22 mouse cellular contexts compared by ENCODE assay signal in the genomic region with DNA sequence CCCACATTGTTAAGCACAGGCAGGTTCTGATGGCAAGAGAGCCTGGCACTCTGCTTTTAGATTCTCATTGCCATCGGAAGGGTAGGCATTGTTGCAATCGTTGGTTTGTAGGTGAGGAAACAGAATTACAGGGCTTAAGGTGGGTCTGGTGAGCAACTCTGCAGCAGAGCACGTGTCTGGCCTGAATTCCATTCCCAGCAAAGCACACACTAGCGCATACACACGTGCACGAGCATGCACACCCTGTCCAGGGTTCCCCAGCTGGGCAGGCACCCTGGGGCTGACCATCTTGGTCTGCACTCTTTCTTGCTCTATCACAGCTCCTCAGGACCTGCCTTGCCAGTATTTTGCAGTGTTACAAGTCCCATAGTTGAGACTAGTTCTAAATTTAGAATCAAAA. TPM values are rescaled to one million over a fixed set of nuclear protein-coding genes. Genes with fewer than 3 reads are reported as not detected.
DNase-seq lines count a peak whose midpoint lies in the region; ATAC-seq lines count a peak whose summit lies in the region.
"Had no signal": no experiment of that assay in that cellular context is flagged by ENCODE, and none has a peak within 500 bp of the region (broad histone marks: within the 10 kb centered on the region; RNA-seq: fewer than 3 reads in every experiment).

No protein-coding gene starts in this region.

- no peak overlapping the region for H3K9ac ChIP-seq in heart, embryonic 11.5 days (ENCODE audit: low read depth, low read length)
- H3K9ac ChIP-seq in heart, embryonic 15.5 days, result no peak overlapping the region
- H3K9ac ChIP-seq in liver, embryonic 13.5 days, result no peak overlapping the region
- no peak overlapping the region for H3K9ac ChIP-seq in liver, embryonic 11.5 days (ENCODE audit: low read depth, low read length)
- H3K9ac ChIP-seq: embryonic facial prominence, embryonic 13.5 days; forebrain, embryonic 12.5 days; hindbrain, embryonic 14.5 days; intestine, embryonic 15.5 days had no signal

- H3K36me3 ChIP-seq in heart, embryonic 10.5 days, result no peaks in the 10 kb centered on the region
- H3K36me3 ChIP-seq in heart, embryonic 11.5 days (ENCODE audit: control insufficient read depth, insufficient read depth, low read length), result no peaks in the 10 kb centered on the region
- H3K36me3 ChIP-seq in heart, embryonic 15.5 days, result no peaks in the 10 kb centered on the region
- H3K36me3 ChIP-seq in liver, embryonic 13.5 days, result no peaks in the 10 kb centered on the region
- H3K36me3 ChIP-seq in liver, embryonic 11.5 days (ENCODE audit: control insufficient read depth, insufficient read depth, low read length), result no peaks in the 10 kb centered on the region
- H3K36me3 ChIP-seq: embryonic facial prominence, embryonic 13.5 days; forebrain, embryonic 12.5 days; hindbrain, embryonic 10.5 days; intestine, embryonic 15.5 days had no signal

- DNase-seq in heart, embryonic 10.5 days (ENCODE audit: low spot score), result no peak
- no peak for DNase-seq in heart, postnatal 4 days
- no peak for DNase-seq in liver, embryonic 13.5 days
- DNase-seq in liver, embryonic 11.5 days (ENCODE audit: low spot score), result no peak
- peak; percentile 16 for DNase-seq in yolk sac, embryonic 10.5 days (ENCODE audit: low spot score)
- DNase-seq: adrenal gland, postnatal 14 days; cerebellum, adult 18-20 months; cerebellum, adult 9-11 months; cerebellum, postnatal 36 days; gastrocnemius, postnatal 25 days; kidney, adult 18-20 months had no signal

- no peaks in the 10 kb centered on the region for H3K9me3 ChIP-seq in heart, embryonic 10.5 days
- no peaks in the 10 kb centered on the region for H3K9me3 ChIP-seq in heart, embryonic 11.5 days (replicated peaks; ENCODE audit: control insufficient read depth, low read length)
- no peaks in the 10 kb centered on the region for H3K9me3 ChIP-seq in heart, embryonic 15.5 days (replicated peaks)
- no peaks in the 10 kb centered on the region for H3K9me3 ChIP-seq in liver, embryonic 13.5 days (replicated peaks)
- H3K9me3 ChIP-seq in liver, embryonic 11.5 days (ENCODE audit: control insufficient read depth, low read length), result no peaks in the 10 kb centered on the region
- H3K9me3 ChIP-seq: embryonic facial prominence, embryonic 13.5 days; forebrain, embryonic 12.5 days; intestine, embryonic 15.5 days had no signal

- H3K27ac ChIP-seq in heart, embryonic 10.5 days, result peak overlapping the region; percentile 32; the same call in 1 of the 2 replicates
- H3K27ac ChIP-seq in heart, embryonic 11.5 days (ENCODE audit: low read depth, low read length), result no peak overlapping the region
- H3K27ac ChIP-seq in heart, embryonic 15.5 days, result peak overlapping the region; percentile 30
- H3K27ac ChIP-seq in liver, embryonic 13.5 days, result peak overlapping the region; percentile 43; the same call in 1 of the 2 replicates
- no peak overlapping the region for H3K27ac ChIP-seq in liver, embryonic 11.5 days (ENCODE audit: low read depth, low read length)
- H3K27ac ChIP-seq: embryonic facial prominence, embryonic 13.5 days; forebrain, embryonic 12.5 days; hindbrain, embryonic 10.5 days; hindbrain, embryonic 14.5 days; intestine, embryonic 15.5 days had no signal

- WGBS in heart, embryonic 10.5 days, result 82% methylated on average over 6 of the region's 6 CpGs
- WGBS in heart, embryonic 11.5 days (ENCODE audit: insufficient replicate concordance), result 63% methylated on average over 6 of the region's 6 CpGs
- WGBS in heart, embryonic 15.5 days, result 62% methylated on average over 6 of the region's 6 CpGs
- 61% methylated on average over 6 of the region's 6 CpGs for WGBS in liver, embryonic 13.5 days (ENCODE audit: insufficient replicate concordance)
- 79% methylated on average over 6 of the region's 6 CpGs for WGBS in liver, embryonic 11.5 days

- H3K27me3 ChIP-seq in heart, embryonic 10.5 days (ENCODE audit: insufficient read depth, poor library complexity, severe bottlenecking), result no peaks in the 10 kb centered on the region
- H3K27me3 ChIP-seq in heart, embryonic 11.5 days (ENCODE audit: control insufficient read depth, insufficient read depth, low read length), result no peaks in the 10 kb centered on the region
- no peaks in the 10 kb centered on the region for H3K27me3 ChIP-seq in heart, embryonic 15.5 days
- no peaks in the 10 kb centered on the region for H3K27me3 ChIP-seq in liver, embryonic 13.5 days
- no peaks in the 10 kb centered on the region for H3K27me3 ChIP-seq in liver, embryonic 11.5 days (replicated peaks; ENCODE audit: control insufficient read depth, insufficient read depth, low read length)
- H3K27me3 ChIP-seq: CH12.LX; embryonic facial prominence, embryonic 13.5 days; forebrain, embryonic 12.5 days; intestine, embryonic 15.5 days had no signal

- no peak overlapping the region for H3K4me3 ChIP-seq in heart, embryonic 10.5 days
- H3K4me3 ChIP-seq in heart, embryonic 11.5 days (ENCODE audit: low read depth, low read length), result no peak overlapping the region
- H3K4me3 ChIP-seq in heart, embryonic 15.5 days, result no peak overlapping the region
- no peak overlapping the region for H3K4me3 ChIP-seq in liver, embryonic 13.5 days (replicated peaks)
- H3K4me3 ChIP-seq in liver, embryonic 11.5 days (ENCODE audit: low read depth, low read length), result no peak overlapping the region
- H3K4me3 ChIP-seq: embryonic facial prominence, embryonic 13.5 days; forebrain, embryonic 12.5 days; hindbrain, embryonic 10.5 days; intestine, embryonic 15.5 days had no signal

- no peak overlapping the region for H3K4me2 ChIP-seq in heart, embryonic 11.5 days
- H3K4me2 ChIP-seq in heart, embryonic 15.5 days, result no peak overlapping the region
- no peak overlapping the region for H3K4me2 ChIP-seq in liver, embryonic 13.5 days
- no peak overlapping the region for H3K4me2 ChIP-seq in liver, embryonic 11.5 days
- H3K4me2 ChIP-seq: embryonic facial prominence, embryonic 13.5 days; forebrain, embryonic 12.5 days; hindbrain, embryonic 14.5 days; intestine, embryonic 15.5 days had no signal

- no peak for ATAC-seq in heart, embryonic 11.5 days (replicated peaks; ENCODE audit: insufficient number of reproducible peaks, low FRiP score, low TSS enrichment)
- no peak for ATAC-seq in heart, embryonic 15.5 days (replicated peaks; ENCODE audit: insufficient number of reproducible peaks, insufficient read depth, low FRiP score, low read depth)
- no peak for ATAC-seq in liver, embryonic 13.5 days (ENCODE audit: low read depth)
- ATAC-seq in liver, embryonic 11.5 days (replicated peaks; ENCODE audit: low FRiP score), result no peak
- ATAC-seq: activated CD4-positive, CD25-positive, alpha-beta regulatory T cell, adult 4 months; forebrain, embryonic 16.5 days; intestine, embryonic 15.5 days; Patski had no signal

- H3K4me1 ChIP-seq in heart, embryonic 10.5 days, result peaks cover 19% of the 10 kb centered on the region; the same call in 1 of the 2 replicates
- H3K4me1 ChIP-seq in heart, embryonic 11.5 days (ENCODE audit: control insufficient read depth, insufficient read depth, low read length), result peaks cover 6% of the 10 kb centered on the region; the same call in 1 of the 2 replicates
- peaks cover 8% of the 10 kb centered on the region for H3K4me1 ChIP-seq in heart, embryonic 15.5 days (replicated peaks)
- no peaks in the 10 kb centered on the region; the same call in 1 of the 2 replicates for H3K4me1 ChIP-seq in liver, embryonic 13.5 days (replicated peaks)
- no peaks in the 10 kb centered on the region for H3K4me1 ChIP-seq in liver, embryonic 11.5 days (replicated peaks; ENCODE audit: control insufficient read depth, insufficient read depth, low read length)
- H3K4me1 ChIP-seq: embryonic facial prominence, embryonic 13.5 days; forebrain, embryonic 12.5 days; hindbrain, embryonic 10.5 days; intestine, embryonic 15.5 days had no signal

RNA-seq across cellular contexts. Expression of a gene that starts 13.1 kb away (rescaled TPM):
- polyA plus RNA-seq in heart, embryonic 10.5 days (2016; fragmentation: Nextera tagmentation; extraction: Ambion mirVana), result 2.8 and 3.8 TPM in 2 replicates
- 4.2 and 5.0 TPM in 2 replicates for polyA plus RNA-seq in heart, embryonic 11.5 days (2014; fragmentation: Nextera tagmentation; extraction: Ambion mirVana)
- 3.5 and 4.0 TPM in 2 replicates for polyA plus RNA-seq in heart, embryonic 15.5 days (2015; fragmentation: Nextera tagmentation; extraction: Ambion mirVana)
- 10 to 100 TPM; 37.0 to 39.3 TPM for total RNA-seq in heart, postnatal 4 days (2021)
- polyA plus RNA-seq in liver, embryonic 13.5 days (2015; fragmentation: Nextera tagmentation; extraction: Ambion mirVana), result 1.3 and 1.4 TPM in 2 replicates
- 3.4 and 3.5 TPM in 2 replicates for polyA plus RNA-seq in liver, embryonic 11.5 days (2014; fragmentation: Nextera tagmentation; extraction: Ambion mirVana)

Comparison
In these comparisons a context has a peak if more than half of its experiments do, and no peak if none do; other contexts are left out.
1. H3K27ac ChIP-seq: peak in heart, embryonic 10.5 days (single experiment), heart, embryonic 15.5 days (single experiment) and liver, embryonic 13.5 days (single experiment); none in heart, embryonic 11.5 days (single experiment) and liver, embryonic 11.5 days (single experiment).